Mouse (Mus musculus) embryonic facial prominence, embryonic 11.5 days (tissue): ENCODE data around the gene Lrrc25. TPM values are rescaled to one million over a fixed set of nuclear protein-coding genes. Genes with fewer than 3 reads are reported as not detected.

Source experiments
- ATAC-seq: fragments of 200-750 bp; cut with Nextera tagmentation; replicated peaks from 2 replicates; pipeline ENCODE4 v1.8.0; 2017; ENCODE audit warnings: low read depth; ENCODE audit not compliant: insufficient number of reproducible peaks, low FRiP score, low TSS enrichment
- DNase-seq: peaks from one replicate; pipeline ENCODE4 v3.0.0-alpha.2; 2015; ENCODE audit warnings: low spot score
- H3K27ac ChIP-seq: fragments of 300-500 bp; sonication (generic); replicated peaks from 2 replicates; pipeline ENCODE4 v1.5.1; 2014; ENCODE audit warnings: mild to moderate bottlenecking, low read depth, low read length, control low read depth
- H3K27me3 ChIP-seq: fragments of 300-500 bp; sonication (generic); 2 replicates; pipeline ENCODE4 v1.6.1; 2014; ENCODE audit warnings: mild to moderate bottlenecking, low read length, moderate library complexity, mixed read lengths; ENCODE audit not compliant: control insufficient read depth, insufficient read depth
- H3K36me3 ChIP-seq: fragments of 300-500 bp; sonication (generic); replicated peaks from 2 replicates; pipeline ENCODE4 v1.6.1; 2014; ENCODE audit warnings: low read depth, mild to moderate bottlenecking, low read length, moderate library complexity, mixed read lengths; ENCODE audit not compliant: control insufficient read depth, insufficient read depth
- H3K4me1 ChIP-seq: fragments of 300-500 bp; sonication (generic); 2 replicates; pipeline ENCODE4 v1.6.1; 2014; ENCODE audit warnings: low read length, mixed read lengths; ENCODE audit not compliant: control insufficient read depth, insufficient read depth
- H3K4me2 ChIP-seq: fragments of 300-500 bp; sonication (generic); 2 replicates; pipeline ENCODE4 v1.6.1; 2014; ENCODE audit warnings: low read depth, mild to moderate bottlenecking, control low read depth, low read length, moderate library complexity
- H3K4me3 ChIP-seq: fragments of 300-500 bp; sonication (generic); 2 replicates; pipeline ENCODE4 v1.5.1; 2014; ENCODE audit warnings: low read depth, low read length, control low read depth
- H3K9ac ChIP-seq: fragments of 300-500 bp; sonication (generic); replicated peaks from 2 replicates; pipeline ENCODE4 v1.6.1; 2014; ENCODE audit warnings: mild to moderate bottlenecking, control low read depth, low read length
- H3K9me3 ChIP-seq: fragments of 300-500 bp; sonication (generic); replicated peaks from 2 replicates; pipeline ENCODE4 v1.6.1; 2016; ENCODE audit warnings: mild to moderate bottlenecking, low read length, inconsistent platforms, mixed read lengths; ENCODE audit not compliant: control insufficient read depth
- WGBS: fragments of 180-500 bp; shearing (Covaris S2); extraction: QIAGEN DNeasy Blood & Tissue Kit; methylation state at CpG from one replicate; pipeline ENCODE4 v1.1.7; 2014; 5-methylcytosine and 5-hydroxymethylcytosine counted together
- polyA plus RNA-seq: library from polyadenylated mRNA; unstranded; fragments of >200 nt; fragmentation: Nextera tagmentation; extraction: Ambion mirVana; gene quantifications from 2 replicates; pipeline ENCODE4 v1.2.1, GENCODE M21; 2014

Lrrc25 gene
- polyA plus RNA-seq, 1 experiment from 2014 or later: 0.98 TPM

DNA sequence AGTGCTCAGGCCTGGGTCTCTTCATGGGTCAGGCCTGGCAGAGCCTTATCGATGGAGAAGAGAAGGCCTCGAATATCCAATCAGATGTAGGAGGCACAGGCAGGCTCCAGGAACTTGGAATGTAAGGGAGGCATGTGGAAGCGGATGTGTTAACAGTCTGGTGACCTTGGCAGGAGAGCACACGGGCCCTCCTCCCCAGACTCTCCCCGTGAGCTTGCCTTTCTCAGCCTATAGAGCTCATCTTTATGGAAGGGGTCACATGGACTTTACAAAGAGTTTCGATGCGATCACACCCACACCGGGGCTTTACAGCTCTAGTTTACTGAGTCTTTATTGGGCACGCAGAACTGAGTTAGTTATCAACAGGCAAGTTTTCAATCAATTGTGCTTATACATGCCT lies 22.8 kb downstream of the Lrrc25 start:
- no peaks in the 10 kb centered on the region for H3K27me3 ChIP-seq
- H3K36me3 ChIP-seq: no peaks in the 10 kb centered on the region
- no peak overlapping the region for H3K9ac ChIP-seq
- no peaks in the 10 kb centered on the region for H3K9me3 ChIP-seq
- H3K4me1 ChIP-seq: no peaks in the 10 kb centered on the region
- no peak overlapping the region for H3K4me3 ChIP-seq
- 81% methylated on average over 9 of the region's 9 CpGs for WGBS
- no peak overlapping the region for H3K27ac ChIP-seq
- no peak for DNase-seq
- ATAC-seq: no peak
- no peak overlapping the region for H3K4me2 ChIP-seq

DNA sequence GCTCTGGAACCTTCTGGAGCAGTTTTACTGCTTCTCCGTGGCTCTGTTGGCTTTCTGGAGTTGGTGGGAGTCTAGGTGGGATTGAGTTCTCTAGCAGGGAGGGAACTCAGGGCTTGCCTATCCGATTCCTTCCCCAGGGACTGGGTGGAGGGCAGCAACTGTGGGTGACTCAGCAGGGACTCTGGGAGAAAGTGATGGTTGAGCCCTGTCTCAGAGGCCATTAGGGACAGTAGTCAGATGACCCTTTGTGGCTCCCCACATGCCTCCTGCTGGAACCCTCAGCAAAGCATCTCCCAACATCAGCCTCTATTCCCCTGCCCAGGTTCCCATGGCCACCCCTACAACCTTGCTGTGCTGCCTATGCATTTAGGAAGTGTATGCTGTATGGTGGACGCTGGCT lies 27.1 kb downstream of the Lrrc25 start:
- 56% methylated on average over 3 of the region's 3 CpGs for WGBS
- ATAC-seq: no peak
- Histone ChIP-seq H3K4me3 (no peak overlapping the region), H3K9me3 (no peaks in the 10 kb centered on the region), H3K4me2 (no peak overlapping the region), H3K36me3 (no peaks in the 10 kb centered on the region), H3K4me1 (peaks cover 8% of the 10 kb centered on the region), H3K9ac (no peak overlapping the region), H3K27ac (no peak overlapping the region), H3K27me3 (no peaks in the 10 kb centered on the region)
- no peak for DNase-seq

DNA sequence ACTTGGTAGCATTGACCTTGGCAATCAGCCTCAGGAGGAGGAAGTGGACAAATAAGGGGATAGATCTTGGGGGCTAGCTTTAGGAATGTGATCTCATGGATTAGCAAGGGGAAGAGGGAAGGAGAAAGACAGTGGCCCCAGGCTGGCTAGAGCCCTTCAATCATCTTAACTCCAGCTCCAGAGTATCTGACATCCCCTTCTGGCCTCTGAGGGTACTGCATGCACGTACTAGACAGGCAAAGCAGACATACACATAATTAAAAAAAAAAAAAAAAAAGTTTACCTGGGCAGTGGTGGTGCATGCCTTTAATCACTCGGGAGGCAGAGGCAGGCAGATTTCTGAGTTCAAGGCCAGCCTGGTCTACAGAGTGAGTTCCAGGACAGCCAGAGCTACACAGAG lies 28.1 kb downstream of the Lrrc25 start:
- H3K27me3 ChIP-seq: no peaks in the 10 kb centered on the region
- H3K9me3 ChIP-seq: no peaks in the 10 kb centered on the region
- H3K4me3 ChIP-seq: no peak overlapping the region
- H3K27ac ChIP-seq: no peak overlapping the region
- DNase-seq: no peak
- no peaks in the 10 kb centered on the region for H3K36me3 ChIP-seq
- H3K4me1 ChIP-seq: peaks cover 8% of the 10 kb centered on the region
- ATAC-seq: no peak
- WGBS: 88% methylated on average over 2 of the region's 2 CpGs
- no peak overlapping the region for H3K4me2 ChIP-seq
- H3K9ac ChIP-seq: no peak overlapping the region

DNA sequence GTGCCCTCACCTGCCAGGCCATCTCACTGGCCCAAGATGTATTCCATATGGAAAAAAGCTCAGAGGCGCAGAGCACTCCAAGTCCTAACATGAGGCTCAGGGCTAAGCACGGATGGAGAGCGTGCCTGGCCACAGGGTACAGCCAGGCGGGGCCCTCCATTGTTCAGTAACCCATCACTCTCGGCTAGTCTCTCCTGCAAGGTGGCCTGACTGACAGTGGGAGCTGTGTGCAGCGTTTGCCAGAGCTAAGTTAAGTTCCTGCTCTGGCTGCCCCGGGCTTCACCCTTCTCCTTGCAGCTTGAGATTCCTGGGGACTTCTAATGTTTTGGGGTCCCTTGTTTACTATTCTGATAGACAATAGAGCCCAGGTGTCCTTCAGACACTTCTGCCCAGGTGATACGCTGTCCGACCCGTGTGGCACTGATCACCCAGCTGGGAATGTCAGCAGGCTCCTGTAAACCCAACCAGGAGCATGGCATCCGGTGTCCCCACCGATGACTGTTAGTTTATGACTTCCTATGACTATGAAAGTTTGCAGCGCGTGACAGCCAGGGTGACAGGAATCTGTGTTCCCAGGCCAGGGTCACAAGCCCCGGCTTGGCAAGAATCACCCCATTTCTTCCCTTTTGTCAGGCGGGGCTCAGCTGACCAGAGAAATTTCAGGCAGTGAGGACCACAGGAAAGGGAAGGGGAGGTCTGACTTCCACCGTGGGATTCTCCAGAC lies 29.7 kb downstream of the Lrrc25 start:
- no peaks in the 10 kb centered on the region for H3K9me3 ChIP-seq
- DNase-seq: no peak
- H3K36me3 ChIP-seq: no peaks in the 10 kb centered on the region; the same call in 1 of the 2 replicates
- 57% methylated on average over 17 of the region's 17 CpGs for WGBS
- no peaks in the 10 kb centered on the region for H3K27me3 ChIP-seq
- H3K4me3 ChIP-seq: no peak overlapping the region
- ATAC-seq: no peak
- no peak overlapping the region for H3K27ac ChIP-seq
- peaks cover 8% of the 10 kb centered on the region for H3K4me1 ChIP-seq
- no peak overlapping the region for H3K4me2 ChIP-seq
- H3K9ac ChIP-seq: no peak overlapping the region

DNA sequence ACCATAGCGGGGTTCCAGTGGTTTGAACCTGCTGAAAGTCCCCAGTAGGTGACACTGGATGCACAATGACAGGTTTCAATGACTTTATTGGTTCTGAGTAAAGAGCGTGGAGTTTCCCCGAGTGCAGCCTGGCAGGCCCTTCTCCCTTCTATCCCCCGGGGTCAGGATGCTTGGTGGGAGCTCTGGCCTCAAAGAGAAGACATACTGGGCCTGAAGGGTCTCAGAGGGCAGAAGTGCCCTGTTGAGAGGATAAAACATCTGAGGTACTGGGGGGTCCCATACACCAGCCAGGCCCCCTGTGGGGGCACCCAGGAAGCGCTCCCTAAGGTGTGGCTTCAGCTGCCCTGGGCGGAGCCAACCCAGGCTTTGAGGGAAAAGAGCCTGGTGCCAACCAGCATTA lies 30.4 kb downstream of the Lrrc25 start:
- WGBS: 82% methylated on average over 6 of the region's 6 CpGs
- DNase-seq (no peak), ATAC-seq (no peak)
- Histone ChIP-seq H3K27me3 (no peaks in the 10 kb centered on the region), H3K4me1 (peaks cover 8% of the 10 kb centered on the region), H3K36me3 (no peaks in the 10 kb centered on the region; the same call in 1 of the 2 replicates), H3K9ac (no peak overlapping the region), H3K27ac (no peak overlapping the region), H3K4me2 (no peak overlapping the region), H3K9me3 (no peaks in the 10 kb centered on the region), H3K4me3 (no peak overlapping the region)

DNA sequence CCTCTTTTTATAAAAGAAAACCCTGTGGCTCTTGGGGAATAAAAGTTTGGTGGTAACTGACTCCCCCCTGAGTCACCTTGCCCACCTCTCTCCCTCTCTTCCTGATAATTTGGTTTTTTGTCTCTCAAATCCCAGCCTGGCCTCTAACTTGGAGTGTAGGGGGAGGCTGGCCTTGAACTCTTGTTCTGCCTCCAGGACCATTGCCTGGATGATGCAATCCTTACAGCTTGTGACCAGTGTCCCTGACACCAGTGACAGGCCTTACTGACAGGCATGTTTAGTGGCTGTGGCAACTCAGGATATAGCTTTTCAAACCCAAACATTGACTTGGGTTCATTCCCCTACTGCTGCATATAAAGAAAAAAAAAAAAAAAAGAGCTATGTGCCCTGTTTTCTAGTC lies 30.8 kb downstream of the Lrrc25 start:
- H3K4me1 ChIP-seq: peaks cover 8% of the 10 kb centered on the region
- no peaks in the 10 kb centered on the region for H3K9me3 ChIP-seq
- no peak for DNase-seq
- no peaks in the 10 kb centered on the region for H3K27me3 ChIP-seq
- H3K4me3 ChIP-seq: no peak overlapping the region
- ATAC-seq: no peak
- H3K9ac ChIP-seq: no peak overlapping the region
- no peak overlapping the region for H3K4me2 ChIP-seq
- H3K27ac ChIP-seq: no peak overlapping the region
- no peaks in the 10 kb centered on the region; the same call in 1 of the 2 replicates for H3K36me3 ChIP-seq

DNA sequence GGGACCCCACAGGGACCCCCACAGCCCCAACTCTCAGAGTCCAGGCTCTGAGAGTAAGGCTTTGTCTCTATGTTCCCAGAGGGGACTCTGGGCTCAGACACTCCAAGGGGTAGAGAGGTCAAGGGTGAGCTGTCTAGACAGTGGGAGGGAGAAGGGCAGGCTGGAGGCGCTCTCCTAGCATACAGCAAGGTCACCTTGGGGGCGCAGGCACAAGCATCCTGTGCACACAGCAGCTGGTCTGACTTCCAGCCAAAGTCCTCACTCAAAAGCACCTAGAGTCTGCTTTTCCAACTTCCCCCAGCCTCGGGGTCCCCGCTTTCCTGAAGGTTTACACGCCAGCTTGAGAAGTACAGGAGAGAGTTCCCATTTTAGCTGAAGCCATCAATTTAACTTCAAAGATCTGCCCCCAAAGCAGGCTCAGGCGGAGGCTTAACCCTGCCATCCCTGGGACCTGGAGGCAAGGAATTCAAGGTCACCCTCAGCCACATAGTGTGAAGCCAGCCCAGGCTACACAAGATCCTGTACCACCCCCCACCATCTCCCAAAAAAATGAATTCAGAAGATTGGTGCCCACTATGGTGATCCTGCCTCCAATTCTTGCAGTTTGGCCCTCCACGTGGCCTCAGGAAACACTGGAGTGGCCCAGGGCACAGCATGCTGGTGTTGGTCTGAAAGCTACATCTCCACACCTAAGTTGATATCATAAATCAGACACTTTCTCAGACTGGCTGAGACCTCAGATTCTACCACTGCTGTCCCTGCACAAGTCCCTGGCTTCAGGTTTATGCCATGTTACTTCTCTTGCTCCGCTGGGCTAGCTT lies 31.6 kb downstream of the Lrrc25 start:
- no peaks in the 10 kb centered on the region for H3K9me3 ChIP-seq
- no peaks in the 10 kb centered on the region; the same call in 1 of the 2 replicates for H3K36me3 ChIP-seq
- H3K4me2 ChIP-seq: no peak overlapping the region
- H3K27me3 ChIP-seq: no peaks in the 10 kb centered on the region
- DNase-seq: peak; percentile 49
- H3K9ac ChIP-seq: peak overlapping the region; percentile 28; the same call in 1 of the 2 replicates
- whole genome bisulfite sequencing: 36% methylated on average over 8 of the region's 8 CpGs
- H3K4me1 ChIP-seq: peaks cover 8% of the 10 kb centered on the region
- no peak for ATAC-seq
- peak overlapping the region; percentile 49 for H3K27ac ChIP-seq
- H3K4me3 ChIP-seq: no peak overlapping the region

DNA sequence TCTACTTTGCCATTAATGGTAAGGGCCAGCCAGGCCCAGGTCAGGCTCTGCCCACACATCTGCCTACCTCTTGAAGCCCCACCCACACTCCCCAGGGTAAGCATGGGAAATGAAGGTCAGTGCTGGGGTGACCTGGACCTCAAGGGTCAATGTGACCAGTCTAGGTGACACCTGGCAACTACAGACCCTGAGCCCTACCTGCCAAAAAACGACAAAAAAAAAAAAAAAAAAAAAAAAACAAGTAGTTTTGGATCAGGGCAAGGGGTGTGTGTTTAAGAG lies 32.1 kb downstream of the Lrrc25 start:
- 36% methylated on average over 1 of the region's 1 CpGs for WGBS
- Histone ChIP-seq H3K9me3 (no peaks in the 10 kb centered on the region), H3K27me3 (no peaks in the 10 kb centered on the region)

More for the DNA sequence above, 32.1 kb downstream of the Lrrc25 start:
- Histone ChIP-seq H3K4me2 (no peak overlapping the region), H3K4me3 (no peak overlapping the region), H3K9ac (no peak overlapping the region), H3K27ac (no peak overlapping the region), H3K4me1 (peaks cover 8% of the 10 kb centered on the region), H3K36me3 (no peaks in the 10 kb centered on the region; the same call in 1 of the 2 replicates)
- DNase-seq (no peak), ATAC-seq (no peak)
